Mouse (Mus musculus): ENCODE results near the gene Ndrg4.

Gene Ndrg4

GRCm38 (mm10) chr8:95678024-95678611, 1.3 kb downstream of the Ndrg4 start:
- peak; percentile 27 for DNase-seq (ENCODE audit: low spot score)

GRCm38 (mm10) chr8:95688073-95688672, 11.4 kb downstream of the Ndrg4 start:
- DNase-seq (ENCODE audit: low spot score): no peak

- DNase-seq (ENCODE audit: low spot score): no peak
Observed at GRCm38 (mm10) chr8:95690929-95691541, 14.3 kb downstream of the Ndrg4 start.

- no peak for DNase-seq (ENCODE audit: low spot score)
Observed at GRCm38 (mm10) chr8:95694631-95695030, 17.9 kb downstream of the Ndrg4 start.

DNA sequence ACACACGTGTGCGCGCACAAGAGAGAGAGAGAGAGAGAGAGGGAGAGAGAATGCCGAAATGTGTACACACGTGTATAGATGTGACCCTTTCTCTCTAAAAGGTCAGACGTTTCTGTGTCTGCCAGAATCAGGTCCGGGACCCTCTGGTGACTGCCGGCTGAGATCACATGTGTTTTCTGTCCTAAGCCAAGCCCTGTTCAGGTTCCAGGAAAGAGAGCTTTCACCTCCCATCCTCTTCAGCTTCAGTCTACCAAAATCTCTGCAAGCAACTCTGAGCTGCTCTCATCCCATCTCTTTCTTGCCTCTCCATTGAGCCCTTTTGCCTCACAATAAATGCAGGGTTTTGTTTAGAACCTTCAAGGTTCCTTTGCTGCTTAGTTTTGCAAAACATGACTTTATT, 19.9 kb downstream of the Ndrg4 start:
- DNase-seq (ENCODE audit: low spot score): no peak

GRCm38 (mm10) chr8:95697128-95697527, 20.3 kb downstream of the Ndrg4 start:
- DNase-seq (ENCODE audit: low spot score): peak; percentile 96

DNA sequence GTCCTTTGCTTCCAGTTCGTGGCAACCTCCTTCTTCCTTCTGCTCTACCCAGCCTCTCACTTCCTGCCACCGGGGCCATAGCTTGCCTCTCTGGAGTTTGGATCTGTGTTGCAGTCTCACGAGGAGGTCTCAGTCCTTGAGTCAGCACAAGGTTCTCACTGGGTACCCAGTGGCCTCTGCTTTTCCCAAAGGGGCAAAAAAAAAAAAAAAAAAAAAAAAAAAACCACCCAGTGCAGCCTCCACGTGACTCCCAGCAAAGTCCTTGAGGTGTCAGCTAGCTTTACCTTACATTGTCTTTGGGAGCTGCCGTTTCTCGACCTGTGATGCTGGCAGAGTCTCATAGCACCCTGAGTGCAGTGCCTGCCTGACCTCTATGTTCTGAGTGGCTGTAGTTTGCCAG, 21.4 kb downstream of the Ndrg4 start:
- DNase-seq (ENCODE audit: low spot score): no peak

- peak; percentile 16 for DNase-seq (ENCODE audit: low spot score)
Observed at GRCm38 (mm10) chr8:95700282-95700681, 23.5 kb downstream of the Ndrg4 start.

- DNase-seq (ENCODE audit: low spot score): no peak
Observed at GRCm38 (mm10) chr8:95701809-95702208, 25.0 kb downstream of the Ndrg4 start.

DNA sequence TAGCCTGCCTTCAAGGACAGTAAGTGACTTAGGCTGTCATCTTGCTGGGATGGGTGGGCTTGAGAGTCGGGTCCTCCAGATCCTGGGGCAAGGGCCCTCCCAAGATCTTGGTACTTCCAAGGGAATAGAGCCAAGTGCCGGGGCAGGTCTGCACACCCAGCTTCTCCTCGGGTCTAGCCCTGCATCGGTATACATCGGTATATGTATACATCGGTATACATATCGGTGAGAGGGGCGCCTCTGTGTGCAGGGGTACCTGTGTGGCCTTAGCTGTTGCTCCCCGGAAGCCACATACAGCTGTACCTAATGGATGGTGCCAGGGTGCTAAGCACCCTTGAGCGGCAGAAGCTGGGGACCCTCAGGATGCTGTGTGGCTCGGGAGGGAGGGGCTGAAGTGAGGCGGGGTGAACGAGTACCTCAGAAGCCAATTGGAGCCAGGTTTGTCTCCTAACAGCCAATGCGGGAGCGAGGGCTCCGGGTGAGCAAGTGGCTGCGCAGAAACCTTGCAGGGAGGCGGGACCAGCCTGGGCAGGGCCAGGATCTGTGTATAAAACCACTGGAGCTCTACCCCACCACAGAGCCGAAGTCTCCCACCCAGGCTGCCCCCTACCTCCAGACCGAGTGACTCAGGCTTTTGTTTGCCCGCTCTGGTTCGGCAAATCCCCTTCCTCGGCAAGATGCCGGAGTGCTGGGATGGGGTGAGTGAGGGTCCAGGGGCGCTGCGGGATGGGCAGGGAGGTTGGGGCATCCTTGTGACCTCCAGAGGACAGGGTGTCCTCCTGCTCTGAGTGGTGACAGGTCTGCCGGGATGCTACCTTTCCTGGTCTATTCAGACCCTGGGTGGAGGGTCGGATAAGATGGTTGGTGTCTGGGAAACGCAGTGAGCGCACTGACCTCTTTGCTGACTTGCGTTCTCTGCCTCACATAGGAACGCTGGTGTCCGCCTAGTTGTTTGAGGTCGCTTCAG, 26.0 kb downstream of the Ndrg4 start:
- DNase-seq (ENCODE audit: low spot score): peak; percentile 94

GRCm38 (mm10) chr8:95703461-95704260, 26.9 kb downstream of the Ndrg4 start:
- peak; percentile 84 for DNase-seq (ENCODE audit: low spot score)

DNA sequence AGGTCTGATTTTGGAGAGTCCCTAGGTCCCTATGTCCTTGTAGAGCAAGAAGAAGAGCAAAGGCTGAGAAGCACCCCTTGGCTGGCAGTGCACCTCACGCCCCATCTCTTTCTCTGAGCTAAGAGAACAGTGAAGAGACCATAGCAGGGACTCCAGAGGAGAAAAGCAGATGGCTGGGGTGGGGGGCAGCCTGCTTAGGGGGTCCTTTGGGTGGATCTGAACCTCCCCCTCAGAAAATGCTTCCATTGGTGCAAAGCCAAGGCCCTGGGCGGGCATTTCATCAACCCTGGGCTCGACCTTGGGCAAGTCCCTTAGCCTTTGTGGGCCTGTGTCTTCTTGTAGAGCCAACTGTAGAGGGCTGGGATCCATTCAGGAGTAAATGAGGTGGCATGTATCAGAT, 27.8 kb downstream of the Ndrg4 start:
- DNase-seq (ENCODE audit: low spot score): no peak

DNA sequence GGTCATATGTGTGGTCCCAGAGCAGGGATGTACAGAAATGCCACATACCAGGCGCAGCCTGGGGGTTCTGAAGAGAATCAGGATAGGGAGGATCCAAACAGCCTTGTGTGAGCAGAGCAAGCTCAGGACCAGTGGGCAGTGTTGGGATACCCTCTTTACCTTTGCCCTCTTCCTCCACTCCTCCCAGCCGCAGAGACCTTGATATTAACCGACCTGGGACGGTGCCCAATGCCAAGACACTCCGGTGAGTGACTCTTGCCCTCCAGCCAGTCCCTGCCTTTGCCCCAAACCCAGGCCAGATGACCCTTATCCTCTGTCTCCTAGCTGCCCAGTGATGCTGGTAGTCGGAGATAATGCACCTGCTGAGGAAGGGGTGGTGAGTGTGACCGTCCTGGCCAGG, 32.8 kb downstream of the Ndrg4 start:
- no peak for DNase-seq (ENCODE audit: low spot score)

DNA sequence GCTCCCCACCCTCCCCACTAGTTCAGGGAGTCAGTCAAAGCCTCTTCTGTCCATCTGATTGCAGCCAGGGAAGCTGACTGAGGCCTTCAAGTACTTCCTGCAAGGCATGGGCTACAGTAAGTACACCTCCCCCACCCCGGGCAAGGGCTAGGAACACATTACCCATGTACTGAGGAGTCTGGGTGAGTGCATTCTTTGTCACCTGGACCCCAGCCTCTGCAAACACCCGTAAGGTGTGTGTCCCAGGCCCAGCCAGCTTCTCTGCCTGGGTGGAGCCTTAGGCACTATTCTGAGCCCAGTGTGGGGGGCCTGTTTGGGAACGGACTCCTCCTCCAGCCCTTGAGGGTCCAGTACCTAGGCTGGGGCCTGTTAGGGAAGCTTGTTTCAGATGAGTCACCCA, 34.2 kb downstream of the Ndrg4 start:
- no peak for DNase-seq (ENCODE audit: low spot score)

DNA sequence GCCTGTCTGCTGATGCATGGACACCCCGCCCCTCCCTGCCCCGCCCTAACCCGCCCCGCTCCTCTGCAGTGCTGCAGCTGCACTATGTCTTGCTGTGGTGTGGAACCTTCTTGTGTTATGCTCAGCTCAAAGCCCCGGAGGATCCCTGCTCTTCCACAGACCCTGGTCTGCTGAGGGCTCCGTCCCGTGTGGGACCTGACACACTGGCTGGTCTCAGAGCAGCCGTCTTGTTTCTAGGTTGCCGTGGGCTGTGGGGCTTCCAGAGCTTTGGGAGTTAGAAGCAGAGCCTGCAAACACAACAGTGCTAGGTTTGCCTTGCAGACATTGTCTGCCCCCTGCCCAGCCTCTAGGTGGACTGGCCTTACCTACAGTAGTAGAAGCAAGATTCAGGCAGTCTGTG, 35.6 kb downstream of the Ndrg4 start:
- DNase-seq (ENCODE audit: low spot score): no peak

GRCm38 (mm10) chr8:95713100-95714010, 36.6 kb downstream of the Ndrg4 start:
- DNase-seq (ENCODE audit: low spot score): peak; percentile 83

- DNase-seq (ENCODE audit: low spot score): no peak
Observed at GRCm38 (mm10) chr8:95714367-95714766, 37.6 kb downstream of the Ndrg4 start.

DNA sequence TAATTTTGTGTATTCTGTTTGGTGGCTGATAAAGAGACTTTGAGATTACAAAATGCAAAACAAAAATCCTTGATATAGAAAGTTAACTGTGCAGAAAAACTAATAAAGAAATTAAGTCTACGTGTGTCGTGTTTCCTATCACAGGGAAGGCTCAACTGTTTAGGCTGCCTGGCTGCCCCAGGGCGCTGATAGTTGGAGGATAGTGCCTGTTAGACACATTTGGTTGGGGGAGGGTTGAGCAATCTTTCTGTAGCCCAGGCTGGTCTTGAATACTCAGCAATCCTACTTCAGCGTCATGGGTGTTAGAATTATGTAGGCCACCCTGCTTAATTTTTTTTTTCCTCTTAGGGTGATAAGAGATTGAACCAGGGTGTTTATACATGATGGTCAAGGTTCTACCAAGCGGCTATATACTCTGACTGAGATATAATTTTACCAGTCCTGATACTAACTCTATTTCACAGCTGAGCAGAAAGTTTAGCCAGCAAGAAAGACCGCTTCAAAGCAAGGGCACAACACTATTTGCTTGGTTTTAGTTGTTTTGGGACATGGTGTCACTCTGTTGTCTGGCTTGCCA, 38.1 kb downstream of the Ndrg4 start:
- no peak for DNase-seq (ENCODE audit: low spot score)

DNA sequence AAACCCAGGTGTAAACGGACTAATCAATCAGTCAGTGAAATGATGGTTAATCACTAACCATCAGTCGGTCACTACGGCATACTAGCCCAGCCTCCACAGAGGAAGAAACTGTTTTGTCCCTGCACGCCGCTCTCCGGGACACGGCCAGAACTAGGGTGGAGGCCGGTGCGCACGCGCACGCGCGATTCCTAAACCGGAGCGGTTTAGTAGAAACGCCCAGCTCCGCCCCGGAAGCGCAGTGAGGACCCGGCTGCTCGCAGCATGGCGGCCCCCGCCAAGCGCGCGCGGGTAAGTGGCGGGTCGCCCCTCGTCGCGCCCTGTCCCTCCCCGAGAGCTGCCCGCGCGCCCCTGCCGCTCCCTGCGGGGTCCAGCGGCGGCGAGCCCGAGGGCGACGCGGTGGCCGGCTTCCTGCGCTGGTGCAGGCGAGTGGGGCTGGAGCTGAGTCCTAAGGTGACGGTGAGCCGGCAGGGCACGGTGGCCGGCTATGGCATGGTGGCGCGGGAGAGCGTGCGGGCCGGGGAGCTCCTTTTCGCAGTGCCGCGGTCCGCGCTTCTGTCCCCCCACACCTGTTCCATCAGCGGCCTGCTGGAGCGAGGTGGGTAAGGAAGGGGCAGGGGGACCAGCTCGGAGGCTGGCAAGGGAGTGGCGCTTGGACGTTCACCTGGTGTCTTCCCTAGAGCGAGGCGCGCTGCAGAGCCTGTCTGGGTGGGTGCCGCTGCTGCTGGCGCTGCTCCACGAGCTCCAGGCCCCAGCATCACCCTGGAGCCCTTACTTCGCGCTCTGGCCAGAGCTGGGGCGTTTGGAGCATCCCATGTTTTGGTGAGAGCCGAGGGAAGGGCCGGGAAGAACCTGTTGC, 39.1 kb downstream of the Ndrg4 start, which contains the start of gene Setd6:
Gene Setd6 (plus strand): TSS at position 206 of the 856 bp plus-strand sequence.
- DNase-seq (ENCODE audit: low spot score): peak; percentile 91
